Mouse (Mus musculus) embryonic fibroblast, embryonic 13.5 days (primary cell): ENCODE data around the gene Serhl. TPM values are rescaled to one million over a fixed set of nuclear protein-coding genes. Genes with fewer than 3 reads are reported as not detected.
"Not testable (repeated sequence)": the region's sequence is repeated elsewhere in the genome, so short reads cannot be mapped to it uniquely, and the experiment has no call there.

Experiments used
- H3K27ac ChIP-seq: 2 replicates; pipeline ENCODE4 v1.5.1; 2012; ENCODE audit warnings: low read length, control low read depth, inconsistent platforms; ENCODE audit not compliant: insufficient read depth
- H3K4me1 ChIP-seq: 2 replicates; pipeline ENCODE4 v1.6.1; 2011; ENCODE audit warnings: low read length; ENCODE audit not compliant: control insufficient read depth, insufficient read depth
- H3K4me3 ChIP-seq: 2 replicates; pipeline ENCODE4 v1.5.1; 2011; ENCODE audit warnings: mild to moderate bottlenecking, control low read depth, low read length; ENCODE audit not compliant: insufficient read depth
- CTCF ChIP-seq: IDR thresholded peaks from 2 replicates; pipeline ENCODE4 v1.5.1; 2011; ENCODE audit warnings: mild to moderate bottlenecking, control low read depth, low read length, moderate library complexity, borderline replicate concordance; ENCODE audit not compliant: insufficient read depth
- POLR2A ChIP-seq: IDR thresholded peaks from 2 replicates; pipeline ENCODE4 v1.6.1; 2011; ENCODE audit warnings: low read depth, mild to moderate bottlenecking, control low read depth, low read length, moderate library complexity
- polyA plus RNA-seq: library from polyadenylated mRNA; stranded (reverse); fragments of >200 nt; gene quantifications from 2 replicates; pipeline ENCODE4 v1.2.4, GENCODE M21; 2011; ENCODE audit warnings: low read depth; ENCODE audit not compliant: missing spikeins, insufficient read length

Gene Serhl
- polyA plus RNA-seq, 1 experiment, result 31.2 TPM

DNA sequence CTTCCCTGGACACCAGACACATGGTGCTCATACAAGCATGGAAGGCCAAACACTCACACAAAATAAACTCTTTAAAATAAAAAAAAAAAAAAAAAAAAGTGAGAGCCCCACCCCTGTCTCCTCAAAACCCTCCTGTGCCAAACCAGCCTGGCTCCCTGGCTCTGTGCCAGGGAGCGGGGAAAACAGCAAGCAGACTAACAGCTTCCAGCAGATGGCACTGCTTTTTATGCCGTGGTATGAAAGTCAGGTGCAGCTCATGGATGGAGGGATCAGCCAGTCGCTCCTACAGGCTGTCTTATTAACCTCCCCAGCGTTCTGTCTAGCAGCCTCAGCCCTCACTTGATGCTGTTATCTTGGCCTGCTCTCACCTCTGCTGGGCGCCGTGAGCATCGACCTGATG is 29.1 kb downstream of the Serhl start:
- TF ChIP-seq POLR2A, result no peak
- no peak for TF ChIP-seq CTCF
- H3K27ac ChIP-seq, result no peak overlapping the region
- H3K4me1 ChIP-seq, result no peaks in the 10 kb centered on the region
- no peak overlapping the region for H3K4me3 ChIP-seq

GRCm38 (mm10) chr15:83121709-83122565 is 32.6 kb downstream of the Serhl start:
- Histone ChIP-seq H3K27ac (peak overlapping the region; percentile 37), H3K4me1 (no peaks in the 10 kb centered on the region), H3K4me3 (peak overlapping the region; percentile 93)
- TF ChIP-seq POLR2A (no peak; the same call in none of the 2 replicates), CTCF (no peak)

- peak; percentile 60 for TF ChIP-seq POLR2A
- no peak for TF ChIP-seq CTCF
- Histone ChIP-seq H3K4me1 (no peaks in the 10 kb centered on the region), H3K27ac (peak within 1 kb of the TSS; percentile 37), H3K4me3 (peak within 1 kb of the TSS; percentile 93)
Measured at GRCm38 (mm10) chr15:83122566-83123145, 33.4 kb downstream of the Serhl start, which contains the start of gene Rrp7a. TSS of gene Rrp7a (minus strand) at chr15:83122801.

- H3K4me3 ChIP-seq, result no peak overlapping the region
- no peaks in the 10 kb centered on the region for H3K4me1 ChIP-seq
- no peak overlapping the region for H3K27ac ChIP-seq
- no peak for TF ChIP-seq CTCF
Measured at GRCm38 (mm10) chr15:83124625-83125024, 35.3 kb downstream of the Serhl start.

- no peak for TF ChIP-seq CTCF
- TF ChIP-seq POLR2A, result no peak
- Histone ChIP-seq H3K27ac (no peak overlapping the region), H3K4me3 (no peak overlapping the region), H3K4me1 (no peaks in the 10 kb centered on the region)
Measured at GRCm38 (mm10) chr15:83126582-83126981, 37.3 kb downstream of the Serhl start.

- H3K4me1 ChIP-seq, H3K27ac ChIP-seq: not testable (repeated sequence)
Measured at GRCm38 (mm10) chr15:83127037-83127436, 37.7 kb downstream of the Serhl start.

DNA sequence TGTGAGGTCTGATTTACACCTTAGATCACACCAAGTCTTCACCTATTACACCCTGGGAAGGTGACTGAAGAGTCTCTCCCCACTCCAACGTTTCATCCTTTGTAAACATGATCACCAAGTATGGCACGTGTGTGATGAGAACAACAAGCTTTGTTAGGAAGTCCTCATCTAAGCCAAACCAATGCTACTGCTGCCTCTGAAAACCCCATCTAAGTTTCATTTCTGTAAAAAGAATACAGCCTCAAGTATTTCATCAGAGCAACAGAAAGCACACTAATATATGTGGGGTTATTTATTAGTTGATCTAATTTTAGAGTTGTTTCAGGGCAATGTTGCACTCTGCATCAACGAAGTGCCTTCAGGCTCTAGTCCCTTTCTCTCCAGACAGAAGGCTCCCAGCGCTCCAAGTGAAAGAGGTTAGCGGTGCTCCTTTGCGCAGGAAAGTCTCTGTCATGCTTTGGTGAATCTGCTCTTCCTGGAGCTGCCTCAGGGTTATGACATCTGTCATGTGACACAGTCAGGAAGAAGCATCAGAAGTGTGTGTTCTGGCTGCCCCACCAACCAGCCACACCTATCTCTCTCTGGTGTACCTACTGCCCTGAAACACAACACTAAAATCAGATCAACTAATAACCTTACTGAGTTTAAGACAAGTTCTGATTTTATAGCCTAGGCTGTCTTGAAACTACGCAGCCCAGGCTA is 40.4 kb downstream of the Serhl start:
- no peaks in the 10 kb centered on the region for H3K4me1 ChIP-seq
- TF ChIP-seq CTCF (no peak), POLR2A (no peak)
- no peak overlapping the region for H3K4me3 ChIP-seq
- H3K27ac ChIP-seq, result no peak overlapping the region

More at GRCm38 (mm10) chr15:83127037-83127436, 37.7 kb downstream of the Serhl start:
- H3K4me3 ChIP-seq, result not testable (repeated sequence)

DNA sequence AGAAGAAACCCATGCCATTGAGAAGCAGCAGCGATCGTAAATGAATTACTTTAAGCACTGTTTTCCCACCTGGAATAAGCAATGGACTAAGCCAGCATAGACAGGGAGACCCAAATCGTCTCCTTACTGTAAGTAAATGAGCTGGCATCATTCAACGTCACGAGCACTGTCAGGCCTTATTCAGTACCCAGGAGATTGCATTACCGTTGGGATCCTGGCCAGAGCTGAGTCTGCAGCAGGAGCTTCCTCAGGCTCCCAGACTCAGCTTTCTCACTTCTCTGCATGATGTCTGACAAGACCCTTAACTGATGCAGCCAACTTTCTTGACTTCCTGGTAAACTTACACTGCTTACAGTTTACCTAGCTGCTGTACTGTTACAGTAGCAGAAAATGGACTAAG is 45.4 kb downstream of the Serhl start:
- Histone ChIP-seq H3K27ac (no peak overlapping the region), H3K4me1 (0 out of 2 replicates have a peak, but pooled peaks cover under 1% of the 10 kb centered on the region)

GRCm38 (mm10) chr15:83135654-83136053 is 46.3 kb downstream of the Serhl start:
- H3K27ac ChIP-seq, result no peak overlapping the region
- peaks cover 4% of the 10 kb centered on the region; the same call in 1 of the 2 replicates for H3K4me1 ChIP-seq
- no peak overlapping the region for H3K4me3 ChIP-seq
- TF ChIP-seq POLR2A, result no peak
- TF ChIP-seq CTCF, result no peak

More for the DNA sequence above, 45.4 kb downstream of the Serhl start:
- TF ChIP-seq CTCF (no peak), POLR2A (no peak)
- H3K4me3 ChIP-seq, result no peak overlapping the region
